In genomic region chr4:54118179-54118846, GRCm38 (mm10) we compare ENCODE assay signal across 11 mouse cellular contexts.
DNase-seq lines count a peak whose midpoint lies in the region; ATAC-seq lines count a peak whose summit lies in the region.
"Had no signal": no experiment of that assay in that cellular context is flagged by ENCODE, and none has a peak within 500 bp of the region (broad histone marks: within the 10 kb centered on the region; RNA-seq: fewer than 3 reads in every experiment).

No protein-coding gene starts in this region.

- DNase-seq in frontal cortex, adult 2 months (ENCODE audit: extremely low spot score in 1 of 2, low spot score in 1 of 2): peak; percentile 6 to 25
- DNase-seq in embryo, embryonic 11 days: peak; percentile 65
- DNase-seq in frontal cortex, postnatal 14 days (ENCODE audit: low spot score in 2 of 2): peak; percentile 9 to 18
- peak; percentile 48 for DNase-seq in retina, embryonic 14.5 days (ENCODE audit: low spot score)
- no peak for DNase-seq in thymus, postnatal 14 days
- DNase-seq in lung, postnatal 4 days: no peak
- DNase-seq: heart, adult 11 months; kidney, postnatal 25 days; thymus, postnatal 36 days had no signal

- 78% methylated on average over 6 of the region's 6 CpGs for WGBS in intestine, embryonic 15.5 days

- H3K9me3 ChIP-seq in intestine, embryonic 15.5 days: no peaks in the 10 kb centered on the region

- H3K4me1 ChIP-seq in intestine, embryonic 15.5 days (replicated peaks): no peaks in the 10 kb centered on the region

- H3K4me2 ChIP-seq in intestine, embryonic 15.5 days (replicated peaks): no peak overlapping the region

- no peak; the same call in 1 of the 2 replicates for ATAC-seq in frontal cortex, adult (ENCODE audit: low TSS enrichment)
- no peak for ATAC-seq in intestine, embryonic 15.5 days

- H3K27me3 ChIP-seq in intestine, embryonic 15.5 days (replicated peaks): no peaks in the 10 kb centered on the region

- H3K9ac ChIP-seq in intestine, embryonic 15.5 days: no peak overlapping the region

- no peaks in the 10 kb centered on the region for H3K36me3 ChIP-seq in intestine, embryonic 15.5 days

- no peak overlapping the region for H3K4me3 ChIP-seq in intestine, embryonic 15.5 days (replicated peaks)

- no peak overlapping the region for H3K27ac ChIP-seq in intestine, embryonic 15.5 days

Comparison
In these comparisons a context has a peak if more than half of its experiments do, and no peak if none do; other contexts are left out.
1. DNase-seq: peak in frontal cortex, adult 2 months (2 of 2), embryo, embryonic 11 days (single experiment), frontal cortex, postnatal 14 days (2 of 2) and retina, embryonic 14.5 days (single experiment); none in thymus, postnatal 14 days (single experiment) and lung, postnatal 4 days (0 of 2).